Mouse (Mus musculus): ENCODE results near the gene Swap70. TPM values are rescaled to one million over a fixed set of nuclear protein-coding genes. Genes with fewer than 3 reads are reported as not detected.
A peak's percentile ranks its signal among the peaks of the same experiment; 100 is the strongest.

Gene Swap70
- polyA plus RNA-seq, 1 experiment from 2014 or later: 18.6 TPM

- 0 out of 2 replicates have a peak, but pooled peaks have one; percentile 39 for ATAC-seq (replicated peaks; ENCODE audit: insufficient number of reproducible peaks, insufficient read depth, low FRiP score, low read depth)
- Histone ChIP-seq H3K9me3 (replicated peaks) (no peaks in the 10 kb centered on the region), H3K27me3 (no peaks in the 10 kb centered on the region), H3K27ac (peak overlapping the region; percentile 68), H3K9ac (no peak overlapping the region), H3K36me3 (no peaks in the 10 kb centered on the region), H3K4me3 (no peak overlapping the region), H3K4me1 (replicated peaks) (peaks cover 42% of the 10 kb centered on the region), H3K4me2 (no peak overlapping the region)
- WGBS: 58% methylated on average over 4 of the region's 4 CpGs
These were observed 38.6 kb downstream of the Swap70 start for GRCm38 (mm10) chr7:110259966-110260711.

DNA sequence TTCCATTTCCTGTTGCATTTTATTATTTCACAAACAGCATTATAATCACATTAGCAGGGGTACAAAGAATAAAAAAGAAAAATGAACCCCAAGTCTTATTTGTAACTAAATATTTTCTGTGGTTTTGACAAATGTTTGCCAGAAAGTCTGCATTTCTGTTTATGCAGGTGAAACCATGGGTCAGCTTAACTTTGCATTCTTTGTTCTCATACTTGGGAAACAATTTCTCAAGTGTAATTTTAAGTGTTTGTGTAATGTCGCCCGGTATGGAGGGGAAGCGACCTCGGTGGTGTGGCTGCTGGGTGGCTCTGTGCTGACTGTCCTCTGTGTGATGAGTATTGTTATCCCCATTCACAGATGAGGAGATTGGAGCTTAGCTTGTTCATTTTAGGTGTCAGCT lies 40.3 kb downstream of the Swap70 start:
- no peak for ATAC-seq (replicated peaks; ENCODE audit: insufficient number of reproducible peaks, insufficient read depth, low FRiP score, low read depth)
- H3K4me1 ChIP-seq (replicated peaks): peaks cover 42% of the 10 kb centered on the region
- no peak overlapping the region for H3K4me3 ChIP-seq
- no peaks in the 10 kb centered on the region for H3K27me3 ChIP-seq
- no peaks in the 10 kb centered on the region for H3K9me3 ChIP-seq (replicated peaks)
- H3K27ac ChIP-seq: no peak overlapping the region
- H3K4me2 ChIP-seq: no peak overlapping the region
- no peak overlapping the region for H3K9ac ChIP-seq
- 58% methylated on average over 4 of the region's 4 CpGs for WGBS
- H3K36me3 ChIP-seq: no peaks in the 10 kb centered on the region

DNA sequence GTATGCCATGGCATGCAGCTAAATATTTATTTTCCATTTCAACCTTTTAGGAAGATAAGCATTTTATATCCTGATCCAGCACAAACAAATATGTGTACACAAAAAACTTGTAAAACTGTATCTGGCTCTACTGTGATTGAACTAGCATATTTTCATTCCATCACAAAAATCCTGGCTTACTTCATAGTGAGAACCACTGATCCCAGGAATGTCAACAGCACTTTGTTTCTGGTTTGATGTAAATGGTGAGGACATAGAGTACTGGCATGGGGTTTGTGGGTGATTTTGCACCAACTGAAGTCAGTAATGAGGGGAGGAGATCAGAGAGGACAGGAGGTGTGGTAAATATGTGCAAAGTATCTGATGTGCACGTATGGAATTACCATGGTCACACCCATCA lies 41.1 kb downstream of the Swap70 start:
- H3K4me3 ChIP-seq: no peak overlapping the region
- no peaks in the 10 kb centered on the region for H3K36me3 ChIP-seq
- ATAC-seq (replicated peaks; ENCODE audit: insufficient number of reproducible peaks, insufficient read depth, low FRiP score, low read depth): no peak
- peaks cover 37% of the 10 kb centered on the region for H3K4me1 ChIP-seq (replicated peaks)
- H3K27me3 ChIP-seq: no peaks in the 10 kb centered on the region
- no peaks in the 10 kb centered on the region for H3K9me3 ChIP-seq (replicated peaks)
- WGBS: 27% methylated on average over 1 of the region's 1 CpGs
- H3K9ac ChIP-seq: no peak overlapping the region
- H3K4me2 ChIP-seq: no peak overlapping the region
- no peak overlapping the region for H3K27ac ChIP-seq

DNA sequence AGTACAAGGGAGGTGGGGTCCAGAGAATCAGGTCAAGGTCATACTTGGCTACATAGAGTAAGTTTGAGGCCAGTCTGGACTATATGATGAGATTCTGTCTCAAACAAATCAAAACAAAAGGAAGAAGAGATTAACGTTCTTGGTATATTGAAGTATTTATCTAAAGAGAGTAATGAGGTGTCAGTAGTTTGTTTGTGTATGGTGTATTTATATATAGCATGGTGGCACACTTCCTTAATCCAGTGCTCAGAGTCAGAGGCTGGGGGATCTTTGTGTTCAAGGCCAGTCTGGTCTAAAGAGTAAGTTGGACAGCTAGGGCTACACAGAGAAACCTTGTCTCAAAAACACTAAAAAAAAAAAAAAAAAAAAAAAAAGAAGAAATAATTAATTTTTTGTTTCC lies 42.0 kb downstream of the Swap70 start:
- WGBS: 57% methylated on average over 1 of the region's 1 CpGs
- no peaks in the 10 kb centered on the region for H3K27me3 ChIP-seq
- no peak overlapping the region for H3K4me2 ChIP-seq
- no peak overlapping the region for H3K27ac ChIP-seq
- no peak overlapping the region for H3K4me3 ChIP-seq
- H3K36me3 ChIP-seq: no peaks in the 10 kb centered on the region; the same call in 1 of the 2 replicates
- H3K4me1 ChIP-seq (replicated peaks): peaks cover 31% of the 10 kb centered on the region
- H3K9me3 ChIP-seq (replicated peaks): no peaks in the 10 kb centered on the region
- ATAC-seq (replicated peaks; ENCODE audit: insufficient number of reproducible peaks, insufficient read depth, low FRiP score, low read depth): no peak
- H3K9ac ChIP-seq: no peak overlapping the region

DNA sequence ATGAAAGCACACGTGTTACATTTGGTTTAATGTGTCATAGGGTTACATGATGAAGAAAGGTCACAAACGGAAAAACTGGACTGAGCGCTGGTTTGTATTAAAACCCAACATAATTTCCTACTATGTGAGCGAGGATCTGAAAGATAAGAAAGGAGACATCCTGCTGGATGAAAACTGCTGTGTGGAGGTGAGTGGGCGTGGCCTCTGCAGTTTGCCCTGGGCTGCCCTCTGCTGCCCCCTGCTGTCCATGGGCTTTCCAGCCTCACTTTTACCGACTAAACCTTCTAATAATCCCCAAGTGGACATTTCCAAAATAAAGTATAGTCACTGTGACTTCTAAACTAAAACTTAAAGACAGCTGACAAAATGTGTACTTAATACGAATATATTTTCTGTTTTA lies 44.3 kb downstream of the Swap70 start:
- no peak for ATAC-seq (replicated peaks; ENCODE audit: insufficient number of reproducible peaks, insufficient read depth, low FRiP score, low read depth)
- Histone ChIP-seq H3K4me3 (no peak overlapping the region), H3K4me2 (no peak overlapping the region), H3K27ac (no peak overlapping the region), H3K36me3 (peaks cover 9% of the 10 kb centered on the region), H3K9me3 (replicated peaks) (no peaks in the 10 kb centered on the region), H3K27me3 (no peaks in the 10 kb centered on the region), H3K9ac (no peak overlapping the region), H3K4me1 (replicated peaks) (peaks cover 22% of the 10 kb centered on the region)
- whole genome bisulfite sequencing: 18% methylated on average over 7 of the region's 7 CpGs

DNA sequence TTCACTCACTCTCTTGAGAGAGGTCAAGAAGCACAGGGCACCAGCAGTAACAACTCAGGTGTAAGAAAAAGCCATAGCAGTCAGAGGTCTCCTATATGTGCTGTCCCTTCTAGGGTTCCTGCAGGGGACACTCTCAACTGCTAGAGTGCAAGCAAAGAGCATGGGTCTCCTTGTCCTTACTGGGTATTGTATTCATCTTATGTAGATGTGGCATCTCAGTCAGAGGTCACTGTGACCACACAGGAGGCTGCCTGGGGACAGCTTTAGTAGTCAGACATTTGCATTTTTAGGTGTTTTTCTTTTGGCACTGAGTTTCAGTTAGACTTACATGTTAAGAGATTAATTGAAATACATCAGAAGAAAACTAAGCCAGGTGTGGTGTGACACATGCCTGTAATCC lies 45.5 kb downstream of the Swap70 start:
- Histone ChIP-seq H3K27me3 (no peaks in the 10 kb centered on the region), H3K9me3 (replicated peaks) (no peaks in the 10 kb centered on the region), H3K36me3 (peaks cover 9% of the 10 kb centered on the region), H3K9ac (no peak overlapping the region), H3K4me2 (no peak overlapping the region), H3K4me3 (no peak overlapping the region), H3K4me1 (replicated peaks) (peaks cover 17% of the 10 kb centered on the region), H3K27ac (no peak overlapping the region)
- no peak for ATAC-seq (replicated peaks; ENCODE audit: insufficient number of reproducible peaks, insufficient read depth, low FRiP score, low read depth)

- Histone ChIP-seq H3K36me3 (peaks cover 9% of the 10 kb centered on the region), H3K4me3 (no peak overlapping the region), H3K4me1 (replicated peaks) (peaks cover 16% of the 10 kb centered on the region; the same call in 1 of the 2 replicates), H3K9ac (no peak overlapping the region), H3K9me3 (replicated peaks) (no peaks in the 10 kb centered on the region), H3K4me2 (no peak overlapping the region), H3K27me3 (no peaks in the 10 kb centered on the region), H3K27ac (no peak overlapping the region)
- no peak for ATAC-seq (replicated peaks; ENCODE audit: insufficient number of reproducible peaks, insufficient read depth, low FRiP score, low read depth)
- 93% methylated on average over 9 of the region's 9 CpGs for WGBS
These were observed 46.5 kb downstream of the Swap70 start for GRCm38 (mm10) chr7:110267994-110268393.

DNA sequence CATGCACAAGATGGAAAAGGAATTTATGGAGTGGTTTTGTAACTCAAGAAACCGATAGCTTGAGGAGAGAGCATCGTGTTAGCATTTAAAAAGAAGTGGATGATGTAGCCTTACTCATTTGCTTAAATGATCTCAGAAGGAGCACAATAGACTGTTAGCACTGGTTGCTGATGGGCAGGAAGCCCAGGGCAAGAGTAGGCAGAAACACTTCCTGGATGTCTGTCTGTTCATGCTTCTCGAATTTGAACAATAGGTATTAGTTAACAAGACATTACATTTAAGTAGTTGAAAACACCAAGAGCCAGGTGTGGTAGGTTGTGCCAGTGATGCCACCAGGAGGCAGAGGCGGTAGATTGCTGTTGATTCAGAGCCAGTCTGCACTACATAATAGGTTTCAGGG lies 47.0 kb downstream of the Swap70 start:
- H3K27ac ChIP-seq: no peak overlapping the region
- H3K4me2 ChIP-seq: no peak overlapping the region
- H3K4me3 ChIP-seq: no peak overlapping the region
- 75% methylated on average over 4 of the region's 4 CpGs for WGBS
- H3K27me3 ChIP-seq: no peaks in the 10 kb centered on the region
- peaks cover 11% of the 10 kb centered on the region; the same call in 1 of the 2 replicates for H3K4me1 ChIP-seq (replicated peaks)
- H3K9me3 ChIP-seq (replicated peaks): no peaks in the 10 kb centered on the region
- H3K9ac ChIP-seq: no peak overlapping the region
- no peak for ATAC-seq (replicated peaks; ENCODE audit: insufficient number of reproducible peaks, insufficient read depth, low FRiP score, low read depth)
- peaks cover 13% of the 10 kb centered on the region for H3K36me3 ChIP-seq

DNA sequence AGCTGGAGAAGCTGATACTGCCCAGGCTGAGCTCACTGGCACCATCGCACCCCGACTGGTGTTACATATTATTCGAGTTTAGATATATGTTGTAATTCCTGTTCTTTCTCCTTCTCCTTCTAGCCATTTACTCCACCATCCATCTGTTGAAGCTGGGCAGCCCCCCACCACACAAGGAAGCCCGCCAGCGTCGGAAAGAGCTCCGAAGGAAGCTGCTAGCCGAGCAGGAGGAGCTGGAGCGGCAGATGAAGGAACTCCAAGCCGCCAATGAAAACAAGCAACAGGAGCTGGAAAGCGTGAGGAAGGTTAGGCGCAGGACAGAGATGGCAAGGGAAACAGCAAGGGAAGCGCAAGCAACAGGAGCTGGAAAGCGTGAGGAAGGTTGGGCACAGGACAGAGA lies 48.3 kb downstream of the Swap70 start:
- Histone ChIP-seq H3K27me3 (no peaks in the 10 kb centered on the region), H3K27ac (0 out of 2 replicates have a peak overlapping the region, but pooled peaks have one; percentile 24), H3K4me3 (no peak overlapping the region), H3K9me3 (replicated peaks) (no peaks in the 10 kb centered on the region), H3K9ac (no peak overlapping the region), H3K4me1 (replicated peaks) (peaks cover 10% of the 10 kb centered on the region; the same call in 1 of the 2 replicates), H3K36me3 (peaks cover 25% of the 10 kb centered on the region), H3K4me2 (no peak overlapping the region)
- no peak for ATAC-seq (replicated peaks; ENCODE audit: insufficient number of reproducible peaks, insufficient read depth, low FRiP score, low read depth)
- WGBS: 76% methylated on average over 14 of the region's 14 CpGs

GRCm38 (mm10) chr7:110270455-110270854 lies 48.9 kb downstream of the Swap70 start:
- Histone ChIP-seq H3K27ac (no peak overlapping the region), H3K4me3 (no peak overlapping the region), H3K4me1 (replicated peaks) (peaks cover 10% of the 10 kb centered on the region; the same call in 1 of the 2 replicates), H3K4me2 (no peak overlapping the region), H3K27me3 (no peaks in the 10 kb centered on the region), H3K9me3 (replicated peaks) (no peaks in the 10 kb centered on the region), H3K9ac (no peak overlapping the region), H3K36me3 (peaks cover 28% of the 10 kb centered on the region)
- no peak for ATAC-seq (replicated peaks; ENCODE audit: insufficient number of reproducible peaks, insufficient read depth, low FRiP score, low read depth)
- 82% methylated on average over 7 of the region's 7 CpGs for WGBS

GRCm38 (mm10) chr7:110271814-110272213 lies 50.3 kb downstream of the Swap70 start:
- Histone ChIP-seq H3K4me1 (replicated peaks) (peaks cover 12% of the 10 kb centered on the region; the same call in 1 of the 2 replicates), H3K4me3 (no peak overlapping the region), H3K9ac (no peak overlapping the region), H3K4me2 (no peak overlapping the region), H3K27ac (peak overlapping the region; percentile 53), H3K9me3 (replicated peaks) (no peaks in the 10 kb centered on the region), H3K36me3 (peaks cover 36% of the 10 kb centered on the region), H3K27me3 (no peaks in the 10 kb centered on the region)
- ATAC-seq (replicated peaks; ENCODE audit: insufficient number of reproducible peaks, insufficient read depth, low FRiP score, low read depth): no peak
- 66% methylated on average over 9 of the region's 9 CpGs for WGBS

- WGBS: 78% methylated on average over 4 of the region's 4 CpGs
- H3K36me3 ChIP-seq: peaks cover 36% of the 10 kb centered on the region
- H3K4me1 ChIP-seq (replicated peaks): peaks cover 13% of the 10 kb centered on the region; the same call in 1 of the 2 replicates
- peak overlapping the region; percentile 53 for H3K27ac ChIP-seq
- no peaks in the 10 kb centered on the region for H3K27me3 ChIP-seq
- H3K4me3 ChIP-seq: no peak overlapping the region
- ATAC-seq (replicated peaks; ENCODE audit: insufficient number of reproducible peaks, insufficient read depth, low FRiP score, low read depth): no peak
- no peak overlapping the region for H3K9ac ChIP-seq
- H3K9me3 ChIP-seq (replicated peaks): no peaks in the 10 kb centered on the region
- no peak overlapping the region for H3K4me2 ChIP-seq
These were observed 50.9 kb downstream of the Swap70 start for GRCm38 (mm10) chr7:110272434-110272833.
